Mouse (Mus musculus) activated CD4-positive, CD25-positive, alpha-beta regulatory T cell, adult 9 weeks (primary cell): Measurements from ENCODE around the gene Snrnp27. TPM values are rescaled to one million over a fixed set of nuclear protein-coding genes. Genes with fewer than 3 reads are reported as not detected.

Experiments
- polyA plus RNA-seq: library from polyadenylated mRNA; unstranded; fragments of 100-300 nt; shearing (Covaris generic); gene quantifications from one replicate; pipeline ENCODE4 v1.2.1, GENCODE M21; 2017

Gene Snrnp27
- polyA plus RNA-seq: 84.9 TPM

GRCm38 (mm10) chr6:86683872-86684654 lies at the start of gene Snrnp27:
Gene Snrnp27, minus strand, starts transcription at chr6:86684522.

GRCm38 (mm10) chr6:86733183-86733876 lies 49.0 kb upstream of the Snrnp27 start, which contains the start of gene Gmcl1:
Gene Gmcl1, minus strand, starts transcription at chr6:86733383.

GRCm38 (mm10) chr6:86668580-86669239 lies 15.6 kb downstream of the Snrnp27 start, which contains the start of gene Mxd1:
Gene Mxd1, minus strand, starts transcription at chr6:86669161.

GRCm38 (mm10) chr6:86627946-86628345 lies 56.4 kb downstream of the Snrnp27 start, which contains the start of gene Asprv1:
Gene Asprv1, plus strand, starts transcription at chr6:86628164.

Other genes starting within 250 kb of the Snrnp27 start
- 46.9 TPM for gene C87436, start 246.1 kb downstream of the Snrnp27 start, polyA plus RNA-seq
- 58.2 TPM for gene Pcbp1, start 158.2 kb downstream of the Snrnp27 start, polyA plus RNA-seq
- 0.23 TPM for gene Asprv1, start 56.4 kb downstream of the Snrnp27 start, polyA plus RNA-seq
- 55.4 TPM for gene Mxd1, start 15.4 kb downstream of the Snrnp27 start, polyA plus RNA-seq
- 13.7 TPM for gene Gmcl1, start 48.9 kb upstream of the Snrnp27 start, polyA plus RNA-seq
- gene Anxa4, start 109.1 kb upstream of the Snrnp27 start, polyA plus RNA-seq: 22.1 TPM
- gene Aak1, start 165.0 kb upstream of the Snrnp27 start, polyA plus RNA-seq: 68.8 TPM